Mouse (Mus musculus): ENCODE results near the gene Lxn.

Gene Lxn

GRCm38 (mm10) chr3:67463450-67464372, at the start of gene Lxn:
TSS of gene Lxn (minus strand) at chr3:67463926.
- DNase-seq (ENCODE audit: low spot score): peak; percentile 22

GRCm38 (mm10) chr3:67512807-67513206, 49.1 kb upstream of the Lxn start:
- DNase-seq (ENCODE audit: low spot score): peak; percentile 92

- no peak for DNase-seq (ENCODE audit: low spot score)
Measured at GRCm38 (mm10) chr3:67508216-67508892, 44.6 kb upstream of the Lxn start.

- DNase-seq (ENCODE audit: low spot score): no peak
Measured at GRCm38 (mm10) chr3:67505286-67505685, 41.6 kb upstream of the Lxn start.

GRCm38 (mm10) chr3:67503878-67504277, 40.2 kb upstream of the Lxn start:
- DNase-seq (ENCODE audit: low spot score): no peak

- no peak for DNase-seq (ENCODE audit: low spot score)
Measured at GRCm38 (mm10) chr3:67499406-67499791, 35.7 kb upstream of the Lxn start.

- DNase-seq (ENCODE audit: low spot score): no peak
Measured at GRCm38 (mm10) chr3:67498773-67499405, 35.2 kb upstream of the Lxn start.

- no peak for DNase-seq (ENCODE audit: low spot score)
Measured at GRCm38 (mm10) chr3:67497998-67498397, 34.3 kb upstream of the Lxn start.

- no peak for DNase-seq (ENCODE audit: low spot score)
Measured at GRCm38 (mm10) chr3:67496310-67496709, 32.6 kb upstream of the Lxn start.

GRCm38 (mm10) chr3:67493132-67493531, 29.4 kb upstream of the Lxn start:
- no peak for DNase-seq (ENCODE audit: low spot score)

- no peak for DNase-seq (ENCODE audit: low spot score)
Measured at GRCm38 (mm10) chr3:67492086-67492869, 28.6 kb upstream of the Lxn start.

GRCm38 (mm10) chr3:67490156-67490555, 26.4 kb upstream of the Lxn start:
- DNase-seq (ENCODE audit: low spot score): no peak

- no peak for DNase-seq (ENCODE audit: low spot score)
Measured at GRCm38 (mm10) chr3:67485233-67485632, 21.5 kb upstream of the Lxn start.

GRCm38 (mm10) chr3:67482400-67482799, 18.7 kb upstream of the Lxn start:
- DNase-seq (ENCODE audit: low spot score): no peak

GRCm38 (mm10) chr3:67479806-67480205, 16.1 kb upstream of the Lxn start:
- no peak for DNase-seq (ENCODE audit: low spot score)

GRCm38 (mm10) chr3:67473438-67473837, 9.7 kb upstream of the Lxn start:
- DNase-seq (ENCODE audit: low spot score): no peak

GRCm38 (mm10) chr3:67471408-67472127, 7.8 kb upstream of the Lxn start:
- no peak for DNase-seq (ENCODE audit: low spot score)

GRCm38 (mm10) chr3:67467281-67467680, 3.6 kb upstream of the Lxn start:
- DNase-seq (ENCODE audit: low spot score): no peak

GRCm38 (mm10) chr3:67466576-67466975, 2.9 kb upstream of the Lxn start:
- DNase-seq (ENCODE audit: low spot score): no peak

- DNase-seq (ENCODE audit: low spot score): no peak
Measured at GRCm38 (mm10) chr3:67463001-67463400, 725 bp downstream of the Lxn start.

- DNase-seq (ENCODE audit: low spot score): no peak
Measured at GRCm38 (mm10) chr3:67462578-67462977, 1.1 kb downstream of the Lxn start.
